Mouse (Mus musculus): Measurements from ENCODE around the gene Atg4d.
"Not testable (repeated sequence)": the region's sequence is repeated elsewhere in the genome, so short reads cannot be mapped to it uniquely, and the experiment has no call there.

The Atg4d gene

DNA sequence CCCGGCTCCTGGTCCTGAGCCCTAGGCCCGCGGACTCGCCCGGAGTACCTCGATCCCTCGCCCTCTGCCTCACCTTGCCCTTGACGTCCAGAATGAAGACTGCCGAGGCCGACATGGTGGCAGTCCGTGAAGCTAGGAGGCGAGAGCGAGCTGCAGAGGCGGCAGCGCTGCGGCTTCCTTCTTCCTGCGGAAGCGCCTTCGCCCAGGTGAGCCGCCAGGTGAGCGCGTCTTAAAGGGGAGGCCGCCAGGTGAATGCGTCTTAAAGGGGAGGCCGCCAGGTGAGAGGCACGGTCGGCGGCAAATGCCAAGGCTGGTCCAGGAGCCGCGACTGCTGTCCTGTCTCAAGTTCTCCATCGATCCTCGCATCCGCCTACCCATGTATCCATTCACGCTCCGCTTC lies 47.0 kb downstream of the Atg4d start, which contains the start of gene Ap1m2:
Gene Ap1m2 (minus strand): TSS at position 204 of the 400 bp plus-strand sequence.
- DNase-seq (ENCODE audit: low spot score in 2 of 2) = no peak

GRCm38 (mm10) chr9:21313394-21313793 lies 48.3 kb downstream of the Atg4d start:
- peak in 1 of 2 experiments; percentile 79 for DNase-seq (ENCODE audit: low spot score in 2 of 2)

- DNase-seq (ENCODE audit: low spot score in 2 of 2) = no peak
These were observed 49.5 kb downstream of the Atg4d start for GRCm38 (mm10) chr9:21314367-21315140.

DNA sequence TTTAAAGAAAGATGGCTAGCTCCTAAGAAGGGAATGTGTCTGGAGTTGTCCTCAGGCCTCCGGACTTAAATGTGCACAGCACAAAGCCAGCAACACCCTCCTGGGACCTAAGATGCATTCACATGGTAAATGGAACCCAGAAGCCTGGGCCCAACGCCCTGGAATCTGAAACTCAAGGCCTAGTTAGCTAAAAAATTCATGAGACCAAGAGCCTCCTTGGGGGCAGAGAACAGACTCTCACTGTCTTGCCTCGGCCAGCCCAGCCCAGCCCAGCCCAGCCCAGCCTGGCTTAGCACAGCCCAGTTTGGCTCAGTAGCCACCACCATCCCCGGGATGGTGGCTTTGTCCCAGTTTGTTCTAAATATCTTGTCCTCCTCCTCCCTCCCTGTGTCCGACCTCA lies 50.3 kb downstream of the Atg4d start:
- no peak for DNase-seq (ENCODE audit: low spot score in 2 of 2)

GRCm38 (mm10) chr9:21316696-21317095 lies 51.6 kb downstream of the Atg4d start:
- DNase-seq (ENCODE audit: low spot score in 2 of 2) = no peak

DNA sequence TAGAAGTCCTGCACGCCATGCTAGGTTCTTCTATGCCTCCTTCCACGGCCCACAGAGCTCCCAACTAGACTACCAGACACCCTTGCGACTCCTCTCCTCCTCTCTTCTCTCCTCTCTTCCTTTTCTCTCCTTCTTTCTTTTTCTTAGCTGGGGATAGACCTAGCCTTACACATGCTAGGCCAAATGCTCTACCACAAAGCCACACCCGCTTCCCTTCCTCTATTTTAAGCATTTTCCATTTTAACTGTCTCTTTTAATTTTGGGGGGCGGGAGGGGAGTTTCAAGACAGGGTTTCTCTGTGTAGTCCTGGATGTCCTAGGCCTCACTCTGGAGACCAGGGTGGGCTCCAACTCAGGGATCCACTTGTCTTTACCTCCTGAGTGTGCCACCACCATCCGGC lies 53.7 kb downstream of the Atg4d start:
- DNase-seq (ENCODE audit: low spot score in 2 of 2) = no peak

DNA sequence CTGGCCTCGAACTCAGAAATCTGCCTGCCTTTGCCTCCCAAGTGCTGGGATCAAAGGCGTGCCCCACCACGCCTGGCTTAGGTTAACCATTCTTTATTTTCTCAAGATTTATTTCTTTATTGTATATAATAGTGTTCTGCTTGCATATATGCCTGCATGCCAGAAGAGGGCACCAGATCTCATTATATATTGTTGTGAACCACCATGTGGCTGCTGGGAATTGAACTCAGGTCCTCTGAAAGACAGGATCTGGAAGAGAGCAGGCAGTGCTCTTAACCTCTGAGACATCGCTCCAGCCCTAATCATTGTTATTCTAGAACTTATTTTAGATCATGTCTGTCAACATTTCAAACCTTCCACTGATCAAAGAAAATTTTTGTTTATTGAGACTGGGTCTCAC lies 54.4 kb downstream of the Atg4d start:
- DNase-seq (ENCODE audit: low spot score in 2 of 2) = no peak

GRCm38 (mm10) chr9:21320280-21320618 lies 55.2 kb downstream of the Atg4d start:
- no peak for DNase-seq (ENCODE audit: low spot score in 2 of 2)

DNA sequence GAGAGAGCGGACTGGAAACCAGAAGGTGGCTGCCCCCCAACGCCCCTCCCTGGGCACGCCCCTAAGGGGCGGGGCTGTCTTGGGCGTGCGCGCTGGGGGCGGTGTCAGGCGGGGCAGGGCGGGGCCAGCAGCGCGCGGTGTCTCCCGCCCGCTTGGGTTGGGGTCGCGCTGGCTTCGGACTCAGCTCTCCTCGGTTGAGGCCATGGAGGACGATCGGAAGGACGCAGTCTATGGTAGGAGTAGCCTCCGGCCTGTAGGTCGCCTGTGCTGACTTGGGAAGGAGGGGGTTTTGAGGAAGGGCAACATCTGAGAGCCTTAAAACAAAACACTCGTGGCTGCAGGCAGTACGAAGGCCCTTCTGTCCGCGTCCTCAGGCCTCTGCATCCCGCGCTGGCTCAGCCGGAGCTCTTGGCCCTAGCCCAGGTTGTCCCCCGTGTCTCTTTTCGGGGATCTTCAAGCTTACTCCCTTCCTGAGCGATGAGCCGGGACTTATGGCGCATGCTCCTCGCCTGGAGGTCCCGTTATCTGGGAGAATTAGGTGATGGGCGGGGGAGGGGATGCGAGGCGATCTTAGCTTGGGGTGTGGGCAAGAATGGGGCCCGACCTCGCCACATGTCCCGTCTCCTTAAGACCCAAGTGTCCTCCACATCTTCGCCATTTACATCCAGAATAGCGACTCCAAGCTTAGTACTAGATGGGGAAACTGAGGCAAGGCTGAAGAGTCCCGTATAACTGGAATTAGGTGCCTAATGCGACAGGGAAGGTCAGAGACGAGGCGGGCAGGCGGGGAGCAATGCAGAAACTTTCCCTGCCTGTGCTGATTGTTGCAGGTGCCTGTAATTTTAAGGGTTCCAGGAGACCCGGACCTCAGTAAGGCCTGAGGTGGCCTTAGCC lies 55.8 kb downstream of the Atg4d start, which contains the start of gene Slc44a2:
Gene Slc44a2 (plus strand): TSS at position 80 of the 894 bp plus-strand sequence.
- peak in 1 of 2 experiments; percentile 72 for DNase-seq (ENCODE audit: low spot score in 2 of 2)

- DNase-seq (ENCODE audit: low spot score in 2 of 2) = peak in 1 of 2 experiments; percentile 40
These were observed 56.4 kb downstream of the Atg4d start for GRCm38 (mm10) chr9:21321513-21321835.

- DNase-seq (ENCODE audit: low spot score in 2 of 2) = peak in 1 of 2 experiments; percentile 19
These were observed 57.3 kb downstream of the Atg4d start for GRCm38 (mm10) chr9:21322211-21322916.

GRCm38 (mm10) chr9:21322917-21323297 lies 57.8 kb downstream of the Atg4d start:
- not testable (repeated sequence) for DNase-seq (ENCODE audit: low spot score in 2 of 2)

GRCm38 (mm10) chr9:21324269-21324668 lies 59.2 kb downstream of the Atg4d start:
- DNase-seq (ENCODE audit: low spot score in 2 of 2) = no peak

Data from left cerebral cortex, adult 9 months (tissue).